Mouse (Mus musculus) heart, adult 2 months (tissue): ENCODE results near the gene Tmem210.

Experiments used
- CTCF ChIP-seq: fragments of 200-600 bp; IDR thresholded peaks from 2 replicates; pipeline ENCODE4 v1.8.1; 2022; ENCODE audit warnings: antibody characterized with exemption, mild to moderate bottlenecking, moderate library complexity
- EP300 ChIP-seq: fragments of 200-500 bp; IDR thresholded peaks from 2 replicates; pipeline ENCODE4 v1.6.1; 2011; ENCODE audit warnings: low read depth, low read length, control low read depth; ENCODE audit not compliant: insufficient read depth
- POLR2A ChIP-seq: fragments of 200-500 bp; IDR thresholded peaks from 2 replicates; pipeline ENCODE4 v1.6.1; 2011; ENCODE audit warnings: mild to moderate bottlenecking, low read depth, low read length, control low read depth; ENCODE audit not compliant: insufficient read depth

DNA sequence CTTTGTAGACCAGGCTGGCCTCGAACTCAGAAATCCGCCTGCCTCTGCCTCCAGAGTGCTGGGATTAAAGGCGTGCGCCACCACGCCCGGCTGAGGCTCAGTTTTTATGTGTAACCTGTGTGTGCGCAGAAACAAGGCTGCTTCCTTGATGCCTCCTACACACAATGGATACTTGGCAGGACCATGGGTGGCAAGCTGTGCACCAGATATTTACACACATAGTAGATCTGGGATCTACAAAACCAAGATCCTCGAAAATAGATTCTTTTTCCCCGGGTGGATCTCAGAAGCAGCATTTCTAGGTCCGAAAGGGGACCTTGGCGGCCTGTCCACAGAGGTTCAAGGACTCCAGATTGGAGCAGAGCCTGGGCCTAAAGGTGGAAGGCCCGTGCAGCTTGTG lies 26.1 kb upstream of the Tmem210 start:
- TF ChIP-seq EP300 (no peak), POLR2A (no peak), CTCF (no peak)
